Mouse (Mus musculus) hindbrain, embryonic 13.5 days (tissue): Measurements from ENCODE around the gene Defa25. TPM values are rescaled to one million over a fixed set of nuclear protein-coding genes. Genes with fewer than 3 reads are reported as not detected.
"Not testable (repeated sequence)": the region's sequence is repeated elsewhere in the genome, so short reads cannot be mapped to it uniquely, and the experiment has no call there.

Experiments used
- ATAC-seq: fragments of 200-750 bp; cut with Nextera tagmentation; 2 replicates; pipeline ENCODE4 v1.8.0; 2017; ENCODE audit warnings: moderate TSS enrichment; ENCODE audit not compliant: low FRiP score
- H3K27ac ChIP-seq: fragments of 300-500 bp; sonication (generic); 2 replicates; pipeline ENCODE4 v1.5.1; 2015; ENCODE audit warnings: inconsistent platforms, mild to moderate bottlenecking, moderate library complexity
- H3K27me3 ChIP-seq: fragments of 300-500 bp; sonication (generic); 2 replicates; pipeline ENCODE4 v1.6.1; 2015; ENCODE audit warnings: mild to moderate bottlenecking, inconsistent platforms
- H3K36me3 ChIP-seq: fragments of 300-500 bp; sonication (generic); 2 replicates; pipeline ENCODE4 v1.6.1; 2015; ENCODE audit warnings: mild to moderate bottlenecking, inconsistent platforms
- H3K4me1 ChIP-seq: fragments of 300-500 bp; sonication (generic); replicated peaks from 2 replicates; pipeline ENCODE4 v1.6.1; 2015; ENCODE audit warnings: inconsistent platforms
- H3K4me2 ChIP-seq: fragments of 300-500 bp; sonication (generic); 2 replicates; pipeline ENCODE4 v1.6.1; 2015; ENCODE audit warnings: inconsistent platforms, mild to moderate bottlenecking, moderate library complexity
- H3K4me3 ChIP-seq: fragments of 300-500 bp; sonication (generic); 2 replicates; pipeline ENCODE4 v1.5.1; 2015; ENCODE audit warnings: mild to moderate bottlenecking, inconsistent platforms
- H3K9ac ChIP-seq: fragments of 300-500 bp; sonication (generic); 2 replicates; pipeline ENCODE4 v1.6.1; 2015; ENCODE audit warnings: mild to moderate bottlenecking, inconsistent platforms
- H3K9me3 ChIP-seq: fragments of 300-500 bp; sonication (generic); 2 replicates; pipeline ENCODE4 v1.6.1; 2016; ENCODE audit warnings: inconsistent platforms
- WGBS: fragments of 180-500 bp; shearing (Covaris S2); methylation state at CpG from one replicate; pipeline ENCODE4 v1.1.7; 2015; 5-methylcytosine and 5-hydroxymethylcytosine counted together
- polyA plus RNA-seq: library from polyadenylated mRNA; unstranded; fragments of >200 nt; fragmentation: Nextera tagmentation; extraction: Ambion mirVana; gene quantifications from 2 replicates; pipeline ENCODE4 v1.2.1, GENCODE M21; 2015

Defa25 gene
- polyA plus RNA-seq, result not detected in 2 replicates

GRCm38 (mm10) chr8:21084142-21084541 is at the start of gene Defa25:
Gene Defa25 (plus strand): TSS chr8:21084442.
- H3K36me3 ChIP-seq, H3K4me2 ChIP-seq, H3K9me3 ChIP-seq, H3K4me1 ChIP-seq, H3K9ac ChIP-seq, H3K4me3 ChIP-seq, H3K27ac ChIP-seq, H3K27me3 ChIP-seq, ATAC-seq: not testable (repeated sequence)

- not testable (repeated sequence) for H3K27ac ChIP-seq, H3K27me3 ChIP-seq, H3K4me3 ChIP-seq, H3K4me1 ChIP-seq, H3K36me3 ChIP-seq, H3K4me2 ChIP-seq, ATAC-seq, H3K9me3 ChIP-seq, H3K9ac ChIP-seq
- WGBS, result no CpG with 5 or more reads among the region's 1 CpGs
Measured at GRCm38 (mm10) chr8:21054747-21055146, 29.5 kb upstream of the Defa25 start, which contains the start of gene Defa23. Gene Defa23 (plus strand): TSS chr8:21055047.

GRCm38 (mm10) chr8:21064738-21065137 is 19.5 kb upstream of the Defa25 start, which contains the start of gene Defa35:
Gene Defa35 (plus strand): TSS chr8:21065038.
- H3K27ac ChIP-seq, result not testable (repeated sequence)

GRCm38 (mm10) chr8:21093106-21093505 is 8.9 kb downstream of the Defa25 start:
- peaks cover 7% of the 10 kb centered on the region; the same call in 1 of the 2 replicates for H3K9me3 ChIP-seq
- no peak for ATAC-seq
- no peaks in the 10 kb centered on the region for H3K4me1 ChIP-seq
- 48% methylated on average over 4 of the region's 4 CpGs for WGBS
- H3K9ac ChIP-seq, result no peak overlapping the region
- H3K36me3 ChIP-seq, result no peaks in the 10 kb centered on the region
- no peaks in the 10 kb centered on the region for H3K27me3 ChIP-seq
- H3K4me2 ChIP-seq, result no peak overlapping the region
- no peak overlapping the region for H3K4me3 ChIP-seq
- H3K27ac ChIP-seq, result no peak overlapping the region

More at GRCm38 (mm10) chr8:21064738-21065137, 19.5 kb upstream of the Defa25 start, which contains the start of gene Defa35:
- not testable (repeated sequence) for H3K9ac ChIP-seq, H3K4me1 ChIP-seq, H3K4me2 ChIP-seq, ATAC-seq, H3K9me3 ChIP-seq, H3K4me3 ChIP-seq, H3K36me3 ChIP-seq, H3K27me3 ChIP-seq
- WGBS, result 84% methylated on average over 1 of the region's 1 CpGs

- H3K4me3 ChIP-seq, H3K27me3 ChIP-seq, H3K4me2 ChIP-seq, H3K27ac ChIP-seq, H3K4me1 ChIP-seq, ATAC-seq, H3K36me3 ChIP-seq, H3K9ac ChIP-seq: not testable (repeated sequence)
- peaks cover 14% of the 10 kb centered on the region for H3K9me3 ChIP-seq
- 88% methylated on average over 1 of the region's 2 CpGs for WGBS
Measured at GRCm38 (mm10) chr8:21095950-21096349, 11.7 kb downstream of the Defa25 start, which contains the start of gene Gm14851. Gene Gm14851 (minus strand): TSS chr8:21096050.

GRCm38 (mm10) chr8:21134342-21134741 is 50.1 kb downstream of the Defa25 start, which contains the start of gene Defa30:
Gene Defa30 (plus strand): TSS chr8:21134642.
- 59% methylated on average over 3 of the region's 3 CpGs for WGBS
- not testable (repeated sequence) for H3K4me2 ChIP-seq, H3K4me3 ChIP-seq, H3K27ac ChIP-seq, H3K9ac ChIP-seq, H3K4me1 ChIP-seq, H3K36me3 ChIP-seq, H3K9me3 ChIP-seq, ATAC-seq, H3K27me3 ChIP-seq

Other genes with a start within 250 kb of the Defa25 start
- not detected in 2 replicates for gene Defb33, start 191.8 kb upstream of the Defa25 start, polyA plus RNA-seq
- not detected in 2 replicates for gene Gm15056, start 181.8 kb upstream of the Defa25 start, polyA plus RNA-seq
- not detected in 2 replicates for gene Gm6040, start 162.4 kb upstream of the Defa25 start, polyA plus RNA-seq
- gene AY761185, start 139.7 kb upstream of the Defa25 start, polyA plus RNA-seq, result not detected in 2 replicates
- not detected in 2 replicates for gene Defa21, start 58.9 kb upstream of the Defa25 start, polyA plus RNA-seq
- gene Defa23, start 29.4 kb upstream of the Defa25 start, polyA plus RNA-seq, result not detected in 2 replicates
- not detected in 2 replicates for gene Defa35, start 19.4 kb upstream of the Defa25 start, polyA plus RNA-seq
- not detected in 2 replicates for gene Gm14851, start 11.6 kb downstream of the Defa25 start, polyA plus RNA-seq
- not detected in 2 replicates for gene Defa30, start 50.2 kb downstream of the Defa25 start, polyA plus RNA-seq
- not detected in 2 replicates for gene Defa22, start 77.8 kb downstream of the Defa25 start, polyA plus RNA-seq
- gene Defa31, start 107.2 kb downstream of the Defa25 start, polyA plus RNA-seq, result not detected in 2 replicates
- gene Gm15293, start 117.1 kb downstream of the Defa25 start, polyA plus RNA-seq, result not detected in 2 replicates
- not detected in 2 replicates for gene Gm15292, start 165.3 kb downstream of the Defa25 start, polyA plus RNA-seq
- not detected in 2 replicates for gene Defa27, start 231.1 kb downstream of the Defa25 start, polyA plus RNA-seq
- not detected in 2 replicates for gene Defa29, start 242.6 kb downstream of the Defa25 start, polyA plus RNA-seq